Mouse (Mus musculus) kidney, embryonic 15.5 days (tissue): ENCODE results near the gene Gm33543. TPM values are rescaled to one million over a fixed set of nuclear protein-coding genes. Genes with fewer than 3 reads are reported as not detected.

Experiments used
- ATAC-seq: fragments of 200-750 bp; cut with Nextera tagmentation; replicated peaks from 2 replicates; pipeline ENCODE4 v1.8.0; 2017; ENCODE audit warnings: moderate TSS enrichment; ENCODE audit not compliant: low FRiP score
- H3K27ac ChIP-seq: fragments of 300-500 bp; sonication (generic); 2 replicates; pipeline ENCODE4 v1.5.1; 2015; ENCODE audit warnings: mild to moderate bottlenecking, inconsistent platforms
- H3K27me3 ChIP-seq: fragments of 300-500 bp; sonication (generic); 2 replicates; pipeline ENCODE4 v1.6.1; 2015; ENCODE audit warnings: inconsistent platforms
- H3K36me3 ChIP-seq: fragments of 300-500 bp; sonication (generic); 2 replicates; pipeline ENCODE4 v1.6.1; 2015; ENCODE audit warnings: inconsistent platforms
- H3K4me1 ChIP-seq: fragments of 300-500 bp; sonication (generic); 2 replicates; pipeline ENCODE4 v1.6.1; 2015; ENCODE audit warnings: inconsistent platforms
- H3K4me2 ChIP-seq: fragments of 300-500 bp; sonication (generic); 2 replicates; pipeline ENCODE4 v1.6.1; 2015; ENCODE audit warnings: moderate library complexity, mild to moderate bottlenecking, inconsistent platforms
- H3K4me3 ChIP-seq: fragments of 300-500 bp; sonication (generic); replicated peaks from 2 replicates; pipeline ENCODE4 v1.5.1; 2015; ENCODE audit warnings: mild to moderate bottlenecking, inconsistent platforms
- H3K9ac ChIP-seq: fragments of 300-500 bp; sonication (generic); 2 replicates; pipeline ENCODE4 v1.6.1; 2015; ENCODE audit warnings: mild to moderate bottlenecking, inconsistent platforms
- H3K9me3 ChIP-seq: fragments of 300-500 bp; sonication (generic); replicated peaks from 2 replicates; pipeline ENCODE4 v1.6.1; 2016; ENCODE audit warnings: inconsistent platforms
- WGBS: fragments of 180-500 bp; shearing (Covaris S2); methylation state at CpG from one replicate; pipeline ENCODE4 v1.1.7; 2015; ENCODE audit warnings: mixed read lengths; 5-methylcytosine and 5-hydroxymethylcytosine counted together
- polyA plus RNA-seq: library from polyadenylated mRNA; unstranded; fragments of >200 nt; fragmentation: Nextera tagmentation; extraction: Ambion mirVana; gene quantifications from 2 replicates; pipeline ENCODE4 v1.2.1, GENCODE M21; 2015

Gm33543 gene
- 0.09 and 0.18 TPM in 2 replicates for polyA plus RNA-seq

- H3K27me3 ChIP-seq: no peaks in the 10 kb centered on the region
- H3K4me2 ChIP-seq: no peak within 1 kb of the TSS; the same call in 1 of the 2 replicates
- no peaks in the 10 kb centered on the region for H3K9me3 ChIP-seq
- no peaks in the 10 kb centered on the region for H3K36me3 ChIP-seq
- peak within 1 kb of the TSS; percentile 34 for H3K27ac ChIP-seq
- 0 out of 2 replicates have a peak, but pooled peaks have one; percentile 9 for ATAC-seq
- no peak within 1 kb of the TSS for H3K9ac ChIP-seq
- H3K4me1 ChIP-seq: peaks cover 8% of the 10 kb centered on the region; the same call in 1 of the 2 replicates
- WGBS: 69% methylated on average over 9 of the region's 9 CpGs
- H3K4me3 ChIP-seq: no peak within 1 kb of the TSS
Measured at GRCm38 (mm10) chr10:95842789-95843637, at the start of gene Gm33543. Gene Gm33543, minus strand, starts transcription at chr10:95842930.

GRCm38 (mm10) chr10:95892132-95892531 lies 49.4 kb upstream of the Gm33543 start:
- Histone ChIP-seq H3K4me2 (no peak overlapping the region), H3K27me3 (0 out of 2 replicates have a peak, but pooled peaks cover 4% of the 10 kb centered on the region), H3K27ac (no peak overlapping the region), H3K9ac (no peak overlapping the region), H3K4me1 (0 out of 2 replicates have a peak, but pooled peaks cover 9% of the 10 kb centered on the region), H3K36me3 (no peaks in the 10 kb centered on the region), H3K9me3 (no peaks in the 10 kb centered on the region), H3K4me3 (no peak overlapping the region)
- ATAC-seq: no peak
- WGBS: 87% methylated on average over 9 of the region's 9 CpGs

GRCm38 (mm10) chr10:95891214-95891960 lies 48.7 kb upstream of the Gm33543 start:
- Histone ChIP-seq H3K36me3 (no peaks in the 10 kb centered on the region), H3K27ac (no peak overlapping the region), H3K4me1 (0 out of 2 replicates have a peak, but pooled peaks cover 9% of the 10 kb centered on the region), H3K9ac (no peak overlapping the region), H3K4me2 (no peak overlapping the region), H3K9me3 (no peaks in the 10 kb centered on the region), H3K4me3 (no peak overlapping the region), H3K27me3 (0 out of 2 replicates have a peak, but pooled peaks cover 4% of the 10 kb centered on the region)
- ATAC-seq: no peak
- WGBS: 74% methylated on average over 7 of the region's 7 CpGs

- Histone ChIP-seq H3K4me2 (no peak overlapping the region), H3K4me1 (peaks cover 7% of the 10 kb centered on the region), H3K36me3 (no peaks in the 10 kb centered on the region), H3K4me3 (no peak overlapping the region), H3K9me3 (0 out of 2 replicates have a peak, but pooled peaks cover 3% of the 10 kb centered on the region), H3K27ac (no peak overlapping the region), H3K27me3 (no peaks in the 10 kb centered on the region), H3K9ac (no peak overlapping the region)
- ATAC-seq: no peak
- 72% methylated on average over 7 of the region's 7 CpGs for WGBS
Measured at GRCm38 (mm10) chr10:95883761-95884517, 41.2 kb upstream of the Gm33543 start.

- Histone ChIP-seq H3K9ac (no peak overlapping the region), H3K9me3 (0 out of 2 replicates have a peak, but pooled peaks cover 3% of the 10 kb centered on the region), H3K4me3 (no peak overlapping the region), H3K27ac (no peak overlapping the region), H3K36me3 (no peaks in the 10 kb centered on the region), H3K4me1 (peaks cover 7% of the 10 kb centered on the region), H3K27me3 (no peaks in the 10 kb centered on the region), H3K4me2 (peak overlapping the region; percentile 31; the same call in 1 of the 2 replicates)
- WGBS: 61% methylated on average over 9 of the region's 9 CpGs
- no peak for ATAC-seq
Measured at GRCm38 (mm10) chr10:95882036-95882435, 39.3 kb upstream of the Gm33543 start.

GRCm38 (mm10) chr10:95879983-95880934 lies 37.5 kb upstream of the Gm33543 start:
- Histone ChIP-seq H3K9ac (no peak overlapping the region), H3K27me3 (no peaks in the 10 kb centered on the region), H3K27ac (no peak overlapping the region), H3K4me1 (peaks cover 7% of the 10 kb centered on the region), H3K4me3 (no peak overlapping the region), H3K4me2 (no peak overlapping the region), H3K36me3 (no peaks in the 10 kb centered on the region), H3K9me3 (0 out of 2 replicates have a peak, but pooled peaks cover 3% of the 10 kb centered on the region)
- WGBS: 80% methylated on average over 17 of the region's 17 CpGs
- ATAC-seq: peak; percentile 49; the same call in 1 of the 2 replicates

- H3K4me2 ChIP-seq: no peak overlapping the region
- ATAC-seq: no peak
- H3K27me3 ChIP-seq: no peaks in the 10 kb centered on the region
- no peaks in the 10 kb centered on the region for H3K36me3 ChIP-seq
- H3K9ac ChIP-seq: no peak overlapping the region
- no peaks in the 10 kb centered on the region for H3K4me1 ChIP-seq
- H3K9me3 ChIP-seq: no peaks in the 10 kb centered on the region
- 96% methylated on average over 2 of the region's 2 CpGs for WGBS
- H3K4me3 ChIP-seq: no peak overlapping the region
- H3K27ac ChIP-seq: no peak overlapping the region
Measured at GRCm38 (mm10) chr10:95870782-95871181, 28.1 kb upstream of the Gm33543 start.

- no peak overlapping the region for H3K9ac ChIP-seq
Measured at GRCm38 (mm10) chr10:95868348-95868747, 25.6 kb upstream of the Gm33543 start.

GRCm38 (mm10) chr10:95867596-95867995 lies 24.9 kb upstream of the Gm33543 start:
- H3K4me2 ChIP-seq: no peak overlapping the region
- ATAC-seq: no peak
- H3K27ac ChIP-seq: no peak overlapping the region
- WGBS: 77% methylated on average over 2 of the region's 2 CpGs
- no peak overlapping the region for H3K9ac ChIP-seq
- peaks cover 6% of the 10 kb centered on the region for H3K4me1 ChIP-seq
- H3K9me3 ChIP-seq: no peaks in the 10 kb centered on the region
- H3K4me3 ChIP-seq: no peak overlapping the region
- no peaks in the 10 kb centered on the region for H3K27me3 ChIP-seq
- no peaks in the 10 kb centered on the region for H3K36me3 ChIP-seq

More at GRCm38 (mm10) chr10:95868348-95868747, 25.6 kb upstream of the Gm33543 start:
- ATAC-seq: no peak
- WGBS: 66% methylated on average over 6 of the region's 6 CpGs
- H3K4me2 ChIP-seq: no peak overlapping the region
- no peaks in the 10 kb centered on the region for H3K9me3 ChIP-seq
- H3K36me3 ChIP-seq: no peaks in the 10 kb centered on the region
- H3K4me1 ChIP-seq: peaks cover 6% of the 10 kb centered on the region
- no peak overlapping the region for H3K27ac ChIP-seq
- H3K4me3 ChIP-seq: no peak overlapping the region
- no peaks in the 10 kb centered on the region for H3K27me3 ChIP-seq

GRCm38 (mm10) chr10:95864349-95865124 lies 21.8 kb upstream of the Gm33543 start:
- 51% methylated on average over 11 of the region's 11 CpGs for WGBS
- Histone ChIP-seq H3K4me3 (no peak overlapping the region), H3K4me2 (no peak overlapping the region), H3K27me3 (no peaks in the 10 kb centered on the region), H3K4me1 (peaks cover 6% of the 10 kb centered on the region), H3K9me3 (no peaks in the 10 kb centered on the region), H3K27ac (0 out of 2 replicates have a peak overlapping the region, but pooled peaks have one; percentile 4), H3K9ac (no peak overlapping the region), H3K36me3 (no peaks in the 10 kb centered on the region)
- ATAC-seq: no peak
